Mouse (Mus musculus): ENCODE measurements around the gene Gm17581.

Gm17581 gene

GRCm38 (mm10) chr2:155687746-155688145, 47.9 kb downstream of the Gm17581 start:
- no peak for DNase-seq

GRCm38 (mm10) chr2:155686572-155686971, 49.1 kb downstream of the Gm17581 start:
- no peak for DNase-seq
